Mouse (Mus musculus): ENCODE data around the gene Gm45713. TPM values are rescaled to one million over a fixed set of nuclear protein-coding genes. Genes with fewer than 3 reads are reported as not detected.

Gm45713 gene
- under 1 TPM in 1 of 2 experiments, not detected in 1; 0.26 TPM for total RNA-seq (2021)
- long read RNA-seq, experiment 1, partial matches to known transcripts = 5 of 6 reads
- long read RNA-seq, experiment 1, other reads (novel, unspliced or antisense) = 1 of 6 reads
- long read RNA-seq, experiment 2, partial matches to known transcripts = 13 of 16 reads
- long read RNA-seq, experiment 2, other reads (novel, unspliced or antisense) = 3 of 16 reads

DNA sequence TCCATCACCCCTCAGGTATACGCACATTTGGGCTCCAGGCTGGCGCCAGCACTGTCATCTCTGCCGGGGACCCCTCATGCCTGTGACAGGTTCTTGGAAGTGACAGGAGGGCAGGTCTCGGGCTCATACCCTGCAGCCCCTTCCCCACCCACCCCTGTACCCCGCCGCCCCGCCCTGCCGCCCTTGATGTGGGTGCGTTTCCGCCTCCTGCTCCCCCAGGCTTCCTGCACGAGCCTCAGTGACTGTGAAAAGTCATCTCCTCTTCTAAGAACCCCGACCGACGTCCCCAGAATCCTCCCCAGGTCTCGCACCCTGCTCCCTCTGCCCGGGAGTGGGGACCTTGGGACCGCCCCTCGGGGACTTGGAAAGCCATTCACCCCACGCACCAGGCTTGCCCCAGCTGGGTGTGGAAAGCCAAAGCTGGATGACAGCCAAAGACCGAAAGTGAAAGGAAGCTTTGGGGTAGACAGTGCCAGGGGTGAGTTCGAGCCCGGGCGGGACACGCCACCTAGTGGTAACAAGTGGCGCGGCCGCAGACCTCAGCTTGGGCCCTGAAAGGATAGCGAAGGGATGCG, at the start of gene Gm45713, which contains the start of gene Flt3l:
Gene Gm45713, minus strand, starts transcription at position 239 of the 575 bp plus-strand sequence.
Gene Flt3l, minus strand, starts transcription at position 440 of the 575 bp plus-strand sequence.
- Histone ChIP-seq H3K27ac (peak within 1 kb of the TSS; percentile 93), H3K4me3 (peak within 1 kb of the TSS; percentile 73)
- DNase-seq = peak; percentile 95
- intact Hi-C loops (cut with DNase I) = loop anchor here (1.0 to 5.0 kb wide), 2 partner anchors 56 to 154 kb away; no protein-coding TSS in a partner anchor
- TF ChIP-seq CTCF (IDR thresholded peaks at IDR 0.05) = peak; percentile 99

DNA sequence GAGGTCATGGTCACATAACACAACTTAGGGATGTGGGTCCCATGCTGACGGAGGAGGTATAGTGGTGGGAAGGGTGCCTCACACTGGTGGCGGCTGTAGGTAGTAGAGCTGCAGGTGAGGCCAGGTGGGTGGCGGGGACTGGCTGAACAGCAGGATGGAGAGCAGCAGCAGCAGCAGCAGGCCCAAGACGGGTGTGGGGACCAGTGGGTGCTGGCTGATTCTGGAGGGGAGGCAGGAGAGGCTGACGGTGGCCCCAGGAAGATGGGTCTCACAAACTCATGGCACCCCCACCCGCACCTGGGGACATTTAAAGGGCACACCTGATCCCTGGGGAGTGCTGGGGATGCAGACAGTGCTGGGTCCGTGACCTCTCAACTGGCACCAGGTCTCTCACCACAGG, 47.6 kb upstream of the Gm45713 start:
- TF ChIP-seq CTCF (IDR thresholded peaks at IDR 0.05) = no peak
- Histone ChIP-seq H3K4me3 (no peak overlapping the region), H3K27ac (no peak overlapping the region)
- intact Hi-C loops (cut with DNase I) = no loop called here
- no peak for DNase-seq

- TF ChIP-seq CTCF (IDR thresholded peaks at IDR 0.05) = 0 out of 2 replicates have a peak, but pooled peaks have one; percentile 11
- peak; percentile 71 for DNase-seq
- H3K4me3 ChIP-seq = peak overlapping the region; percentile 69
These were observed 46.6 kb upstream of the Gm45713 start for GRCm38 (mm10) chr7:45182606-45183005.

GRCm38 (mm10) chr7:45182199-45182601, 46.2 kb upstream of the Gm45713 start:
- intact Hi-C loops (cut with DNase I) = no loop called here
- H3K4me3 ChIP-seq = peak overlapping the region; percentile 69
- peak overlapping the region; percentile 93 for H3K27ac ChIP-seq
- no peak for TF ChIP-seq CTCF (IDR thresholded peaks at IDR 0.05)
- peak; percentile 93 for DNase-seq

More at GRCm38 (mm10) chr7:45182606-45183005, 46.6 kb upstream of the Gm45713 start:
- intact Hi-C loops (cut with DNase I) = no loop called here
- peak overlapping the region; percentile 93 for H3K27ac ChIP-seq

DNA sequence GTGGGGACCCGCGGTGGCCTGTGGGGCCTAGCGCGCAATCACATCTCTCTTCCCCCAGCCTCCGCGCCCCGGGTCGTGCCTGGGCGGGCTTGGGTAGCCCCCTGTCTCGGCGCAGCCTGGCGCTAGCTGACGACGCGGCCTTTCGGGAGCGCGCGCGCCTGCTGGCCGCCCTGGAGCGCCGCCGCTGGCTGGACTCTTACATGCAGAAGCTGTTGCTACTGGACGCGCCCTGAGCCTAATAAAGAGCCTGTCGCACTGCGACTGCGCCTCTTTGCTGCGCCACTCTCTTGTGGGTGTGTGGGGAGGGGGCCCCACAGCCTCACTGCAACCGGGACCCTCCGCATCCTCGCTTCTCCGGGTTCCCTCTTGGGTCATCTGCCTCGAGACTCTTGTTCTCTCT, 45.5 kb upstream of the Gm45713 start:
- intact Hi-C loops (cut with DNase I) = no loop called here
- TF ChIP-seq CTCF (IDR thresholded peaks at IDR 0.05) = peak; percentile 20; the same call in 1 of the 2 replicates
- peak; percentile 64 for DNase-seq
- peak overlapping the region; percentile 69 for H3K4me3 ChIP-seq
- H3K27ac ChIP-seq = no peak overlapping the region

DNA sequence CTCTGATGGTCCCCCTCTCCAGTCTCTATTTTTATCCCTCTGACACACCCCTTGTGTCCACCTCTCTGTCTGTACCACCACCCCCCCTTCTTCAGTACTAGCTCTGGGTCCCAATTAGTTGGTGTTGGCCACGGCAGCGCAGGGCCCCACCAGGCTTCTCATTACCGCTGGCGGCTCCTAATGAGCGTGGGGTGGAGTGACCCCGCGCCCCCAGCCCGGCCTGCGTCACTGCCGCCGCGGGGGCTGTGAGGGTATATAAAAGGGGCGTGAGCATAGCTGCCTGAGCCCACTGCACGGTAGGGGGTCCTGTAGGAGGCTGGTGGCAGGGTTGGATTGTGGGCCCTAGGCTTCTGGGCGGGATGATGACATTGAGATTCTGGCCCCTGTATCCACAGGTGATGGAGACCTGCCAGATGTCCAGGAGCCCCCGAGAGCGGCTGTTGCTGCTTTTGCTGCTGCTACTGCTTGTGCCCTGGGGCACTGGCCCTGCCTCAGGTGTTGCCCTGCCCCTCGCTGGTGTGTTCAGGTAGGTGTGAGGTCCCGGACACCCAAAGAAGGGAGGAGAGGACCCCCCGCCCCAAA, 45.0 kb upstream of the Gm45713 start, which contains the start of gene Pth2:
Gene Pth2, plus strand, starts transcription at position 100 of the 582 bp plus-strand sequence.
- no peak for DNase-seq
- H3K27ac ChIP-seq = no peak within 1 kb of the TSS
- TF ChIP-seq CTCF (IDR thresholded peaks at IDR 0.05) = no peak
- peak within 1 kb of the TSS; percentile 69 for H3K4me3 ChIP-seq
- intact Hi-C loops (cut with DNase I) = no loop called here

DNA sequence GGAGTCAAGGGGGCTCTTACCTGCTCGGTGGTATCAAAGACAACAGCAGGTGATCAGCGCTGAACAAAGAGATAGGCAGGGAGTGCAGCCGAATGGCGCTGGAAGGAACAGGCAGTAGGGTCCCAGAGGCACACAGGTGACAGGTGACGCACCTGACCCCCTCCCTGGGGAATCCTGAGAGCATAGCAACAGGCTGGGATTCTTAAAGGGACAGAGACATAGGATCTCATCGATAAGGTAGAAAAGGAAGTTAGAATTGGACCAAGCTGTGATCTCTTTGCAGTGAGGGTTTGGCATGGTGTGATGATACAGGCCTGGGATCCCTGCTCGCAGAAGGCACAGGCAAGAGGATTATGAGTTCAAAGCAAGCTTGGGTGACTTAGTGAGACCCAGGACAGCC, 43.4 kb upstream of the Gm45713 start, which contains the start of gene Gfy:
Gene Gfy, minus strand, starts transcription at position 101 of the 400 bp plus-strand sequence.
- TF ChIP-seq CTCF (IDR thresholded peaks at IDR 0.05) = no peak
- no peak within 1 kb of the TSS for H3K27ac ChIP-seq
- intact Hi-C loops (cut with DNase I) = no loop called here
- no peak for DNase-seq
- H3K4me3 ChIP-seq = no peak within 1 kb of the TSS

DNA sequence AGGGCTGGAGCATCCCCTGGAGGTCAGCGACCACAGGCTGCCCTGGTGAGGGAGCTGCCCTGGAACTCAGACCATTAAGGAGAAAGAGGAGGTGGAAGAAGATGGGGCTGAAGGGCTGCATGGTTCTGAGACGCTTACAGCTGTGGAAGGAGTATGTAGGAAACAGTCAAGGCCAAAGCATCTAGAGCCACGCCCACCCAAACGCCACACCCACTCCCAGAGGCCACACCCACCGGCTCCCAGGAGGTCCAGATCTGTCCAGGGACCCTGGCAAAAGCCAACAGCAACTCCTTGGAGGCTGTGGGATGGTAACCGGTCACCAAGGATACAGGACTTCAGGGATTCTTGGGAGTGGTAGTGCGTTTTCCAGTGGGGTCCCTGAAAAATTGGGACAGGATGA, 42.5 kb upstream of the Gm45713 start:
- TF ChIP-seq CTCF (IDR thresholded peaks at IDR 0.05) = no peak
- no peak for DNase-seq
- intact Hi-C loops (cut with DNase I) = no loop called here
- H3K27ac ChIP-seq = no peak overlapping the region
- H3K4me3 ChIP-seq = no peak overlapping the region

- Histone ChIP-seq H3K27ac (no peak overlapping the region), H3K4me3 (peak overlapping the region; percentile 35)
- intact Hi-C loops (cut with DNase I) = no loop called here
- TF ChIP-seq CTCF (IDR thresholded peaks at IDR 0.05) = no peak
- DNase-seq = no peak
These were observed 40.3 kb upstream of the Gm45713 start for GRCm38 (mm10) chr7:45176356-45176755.

GRCm38 (mm10) chr7:45175929-45176328, 39.9 kb upstream of the Gm45713 start:
- no peak for TF ChIP-seq CTCF (IDR thresholded peaks at IDR 0.05)
- Histone ChIP-seq H3K4me3 (peak overlapping the region; percentile 35), H3K27ac (no peak overlapping the region)
- intact Hi-C loops (cut with DNase I) = no loop called here
- no peak for DNase-seq

GRCm38 (mm10) chr7:45175398-45175797, 39.4 kb upstream of the Gm45713 start:
- no peak for DNase-seq
- intact Hi-C loops (cut with DNase I) = no loop called here
- H3K27ac ChIP-seq = no peak overlapping the region
- H3K4me3 ChIP-seq = no peak overlapping the region
- TF ChIP-seq CTCF (IDR thresholded peaks at IDR 0.05) = no peak

GRCm38 (mm10) chr7:45174567-45175280, 38.7 kb upstream of the Gm45713 start:
- Histone ChIP-seq H3K4me3 (no peak overlapping the region), H3K27ac (no peak overlapping the region)
- TF ChIP-seq CTCF (IDR thresholded peaks at IDR 0.05) = no peak
- intact Hi-C loops (cut with DNase I) = no loop called here
- DNase-seq = no peak
